In genomic region chr19:53859149-53859548, GRCm38 (mm10) we compare ENCODE assay signal across 9 mouse cellular contexts. TPM values are rescaled to one million over a fixed set of nuclear protein-coding genes. Genes with fewer than 3 reads are reported as not detected.
DNase-seq lines count a peak whose midpoint lies in the region; ATAC-seq and TF ChIP-seq lines count a peak whose summit lies in the region.
"Had no signal": no experiment of that assay in that cellular context is flagged by ENCODE, and none has a peak within 500 bp of the region (broad histone marks: within the 10 kb centered on the region; RNA-seq: fewer than 3 reads in every experiment).

No protein-coding gene starts in this region.

- 0 out of 2 replicates have a peak overlapping the region, but pooled peaks have one; percentile 11 for H3K27ac ChIP-seq in kidney, embryonic 15.5 days
- H3K27ac ChIP-seq in embryonic facial prominence, embryonic 10.5 days (replicated peaks) = 0 out of 2 replicates have a peak overlapping the region, but pooled peaks have one; percentile 21
- no peak overlapping the region for H3K27ac ChIP-seq in limb, embryonic 14.5 days (replicated peaks; ENCODE audit: low read depth, low read length)
- peak overlapping the region; percentile 81 for H3K27ac ChIP-seq in small intestine, adult 2 months (ENCODE audit: insufficient read depth, low read depth, low read length)
- no peak overlapping the region for H3K27ac ChIP-seq in hindbrain, embryonic 14.5 days

- no peak overlapping the region; the same call in 1 of the 2 replicates for H3K4me3 ChIP-seq in kidney, embryonic 15.5 days (replicated peaks)
- no peak overlapping the region for H3K4me3 ChIP-seq in embryonic facial prominence, embryonic 10.5 days
- no peak overlapping the region for H3K4me3 ChIP-seq in limb, embryonic 14.5 days (replicated peaks; ENCODE audit: low read length)
- peak overlapping the region; percentile 53 for H3K4me3 ChIP-seq in small intestine, adult 2 months (ENCODE audit: low read depth, low read length)
- no peak overlapping the region for H3K4me3 ChIP-seq in hindbrain, embryonic 14.5 days (replicated peaks; ENCODE audit: low read length)

- peak; percentile 73 for ATAC-seq in kidney, embryonic 15.5 days (replicated peaks; ENCODE audit: low FRiP score)
- no peak for ATAC-seq in limb, embryonic 14.5 days (ENCODE audit: low FRiP score, low read depth)
- ATAC-seq in hindbrain, embryonic 14.5 days (ENCODE audit: low FRiP score) = no peak

- no peak for DNase-seq in kidney, adult 9 months
- peak; percentile 32 for DNase-seq in embryonic facial prominence, embryonic 10.5 days (ENCODE audit: low spot score)
- DNase-seq in limb, embryonic 14.5 days (ENCODE audit: low spot score) = no peak
- DNase-seq in spleen, adult 12 weeks (ENCODE audit: low spot score) = no peak
- DNase-seq in frontal cortex, adult 2 months (ENCODE audit: extremely low spot score in 1 of 2, low spot score in 1 of 2) = no peak
- no peak for DNase-seq in hindbrain, embryonic 14.5 days (ENCODE audit: low spot score)
- DNase-seq: cerebellum, adult 2 months had no signal

- H3K9me3 ChIP-seq in kidney, embryonic 15.5 days (replicated peaks) = no peaks in the 10 kb centered on the region
- no peaks in the 10 kb centered on the region for H3K9me3 ChIP-seq in embryonic facial prominence, embryonic 10.5 days
- no peaks in the 10 kb centered on the region for H3K9me3 ChIP-seq in limb, embryonic 14.5 days (ENCODE audit: control insufficient read depth, low read length)
- no peaks in the 10 kb centered on the region for H3K9me3 ChIP-seq in hindbrain, embryonic 14.5 days (ENCODE audit: control insufficient read depth, low read length)

- TF ChIP-seq CTCF in small intestine, adult 2 months (IDR thresholded peaks at IDR 0.05; ENCODE audit: extremely low read depth, insufficient read length, insufficient replicate concordance, low read depth, low read length) = no peak

- WGBS in kidney, embryonic 15.5 days = 17% methylated on average over 9 of the region's 9 CpGs
- WGBS in embryonic facial prominence, embryonic 10.5 days = 23% methylated on average over 9 of the region's 9 CpGs
- WGBS in limb, embryonic 14.5 days = 19% methylated on average over 8 of the region's 9 CpGs
- WGBS in small intestine, adult 2 months = 26% methylated on average over 9 of the region's 9 CpGs
- 44% methylated on average over 9 of the region's 9 CpGs for WGBS in hindbrain, embryonic 14.5 days

- H3K4me1 ChIP-seq in kidney, embryonic 15.5 days = peaks cover 42% of the 10 kb centered on the region
- H3K4me1 ChIP-seq in embryonic facial prominence, embryonic 10.5 days = peaks cover 50% of the 10 kb centered on the region
- peaks cover 16% of the 10 kb centered on the region for H3K4me1 ChIP-seq in limb, embryonic 14.5 days (ENCODE audit: control insufficient read depth, insufficient read depth, low read length)
- peaks cover 10% of the 10 kb centered on the region; the same call in 1 of the 2 replicates for H3K4me1 ChIP-seq in small intestine, adult 2 months (ENCODE audit: control insufficient read depth, insufficient read depth, insufficient read length, low read length)
- H3K4me1 ChIP-seq in hindbrain, embryonic 14.5 days (replicated peaks; ENCODE audit: control insufficient read depth, insufficient read depth, low read length) = peaks cover 3% of the 10 kb centered on the region; the same call in 1 of the 2 replicates

- no peak overlapping the region for H3K9ac ChIP-seq in kidney, embryonic 15.5 days
- H3K9ac ChIP-seq in limb, embryonic 14.5 days (ENCODE audit: low read depth, low read length, severe bottlenecking) = no peak overlapping the region
- no peak overlapping the region for H3K9ac ChIP-seq in hindbrain, embryonic 14.5 days

- H3K4me2 ChIP-seq in kidney, embryonic 15.5 days = peak overlapping the region; percentile 35
- 0 out of 2 replicates have a peak overlapping the region, but pooled peaks have one; percentile 16 for H3K4me2 ChIP-seq in limb, embryonic 14.5 days (replicated peaks; ENCODE audit: low read depth, low read length, severe bottlenecking)
- no peak overlapping the region for H3K4me2 ChIP-seq in hindbrain, embryonic 14.5 days (replicated peaks)

- TF ChIP-seq POLR2A in limb, embryonic 14.5 days (IDR thresholded peaks at IDR 0.05; ENCODE audit: borderline replicate concordance, extremely low read depth, insufficient read depth, insufficient read length) = no peak
- no peak for TF ChIP-seq POLR2A in small intestine, adult 2 months (IDR thresholded peaks at IDR 0.05; ENCODE audit: low read depth, low read length)

- no peaks in the 10 kb centered on the region for H3K27me3 ChIP-seq in kidney, embryonic 15.5 days
- no peaks in the 10 kb centered on the region for H3K27me3 ChIP-seq in embryonic facial prominence, embryonic 10.5 days (replicated peaks; ENCODE audit: low read depth, poor library complexity, severe bottlenecking)
- no peaks in the 10 kb centered on the region for H3K27me3 ChIP-seq in limb, embryonic 14.5 days (ENCODE audit: control insufficient read depth, insufficient read depth, low read length)
- no peaks in the 10 kb centered on the region for H3K27me3 ChIP-seq in small intestine, adult 2 months (ENCODE audit: control insufficient read depth, insufficient read depth, low read length)
- no peaks in the 10 kb centered on the region for H3K27me3 ChIP-seq in hindbrain, embryonic 14.5 days (ENCODE audit: control insufficient read depth, insufficient read depth, low read length)

- H3K36me3 ChIP-seq in kidney, embryonic 15.5 days = no peaks in the 10 kb centered on the region
- no peaks in the 10 kb centered on the region for H3K36me3 ChIP-seq in embryonic facial prominence, embryonic 10.5 days (replicated peaks)
- H3K36me3 ChIP-seq in limb, embryonic 14.5 days (ENCODE audit: control insufficient read depth, insufficient read depth, low read length) = no peaks in the 10 kb centered on the region
- no peaks in the 10 kb centered on the region for H3K36me3 ChIP-seq in small intestine, adult 2 months (ENCODE audit: control insufficient read depth, insufficient read depth, low read length)
- H3K36me3 ChIP-seq in hindbrain, embryonic 14.5 days (replicated peaks; ENCODE audit: control insufficient read depth, insufficient read depth) = no peaks in the 10 kb centered on the region

RNA-seq across cellular contexts. Expression of gene Pdcd4, which starts 32.9 kb away (rescaled TPM):
- polyA plus RNA-seq in kidney, embryonic 15.5 days (2015; fragmentation: Nextera tagmentation; extraction: Ambion mirVana) = 122 and 124 TPM in 2 replicates
- polyA plus RNA-seq in embryonic facial prominence, embryonic 10.5 days (2016; fragmentation: Nextera tagmentation; extraction: Ambion mirVana) = 66.5 and 78.8 TPM in 2 replicates
- polyA plus RNA-seq in limb, embryonic 14.5 days (2012; rRNA removed) = 23.3 and 43.3 TPM in 2 replicates
- 96.4 and 109 TPM in 2 replicates for polyA plus RNA-seq in limb, embryonic 14.5 days (2014; fragmentation: Nextera tagmentation; extraction: Ambion mirVana)
- polyA plus RNA-seq in small intestine, adult 2 months (2012; rRNA removed) = 1.9 and 3.8 TPM in 2 replicates
- 70.3 and 78.0 TPM in 2 replicates for polyA plus RNA-seq in frontal cortex, adult 2 months (2012; rRNA removed)
- 51.8 and 58.0 TPM in 2 replicates for polyA plus RNA-seq in hindbrain, embryonic 14.5 days (2014; fragmentation: Nextera tagmentation; extraction: Ambion mirVana)

Comparison
In these comparisons a context has a peak if more than half of its experiments do, and no peak if none do; other contexts are left out.
1. H3K27ac ChIP-seq: peak in kidney, embryonic 15.5 days (single experiment), embryonic facial prominence, embryonic 10.5 days (single experiment) and small intestine, adult 2 months (single experiment); none in limb, embryonic 14.5 days (single experiment) and hindbrain, embryonic 14.5 days (single experiment).